Mouse (Mus musculus): ENCODE measurements at regions not wholly inside any gene's neighbourhood (a gene's known extent, or its start where the extent isn't known, plus 50 kb on each side); places are given as distances from the start of the nearest gene placed in this dataset.

DNA sequence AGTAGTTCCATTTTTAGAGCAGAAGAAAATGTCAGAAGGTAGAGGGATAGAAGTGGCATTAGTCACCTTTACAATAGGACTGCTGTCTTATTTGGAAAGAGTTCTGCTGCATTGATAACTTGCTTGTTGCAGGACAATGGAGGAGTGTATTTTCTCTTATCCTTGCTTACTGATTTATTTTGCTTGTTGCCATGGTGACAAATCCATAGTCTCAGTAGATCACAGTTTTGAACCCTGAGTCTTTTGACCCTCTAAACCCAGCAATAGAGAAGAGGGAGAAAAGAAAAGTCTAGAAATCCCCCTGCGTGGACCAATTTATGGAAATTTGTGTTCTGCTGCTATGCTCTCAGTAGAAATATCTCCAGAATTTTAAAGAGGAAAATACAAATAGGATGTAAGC lies 561.6 kb downstream of the Lmo7 start:
- TF ChIP-seq CTCF (IDR thresholded peaks at IDR 0.05; ENCODE audit: borderline replicate concordance, control insufficient read depth, extremely low read depth, insufficient read depth, low read length, poor library complexity) (no peak), POLR2A (IDR thresholded peaks at IDR 0.05; ENCODE audit: control insufficient read depth, extremely low read depth, insufficient read depth, low read length, poor library complexity) (no peak)

Measured in thymus, adult 2 months (tissue).